ENCODE assay signal across 1 mouse cellular context in the genomic region with DNA sequence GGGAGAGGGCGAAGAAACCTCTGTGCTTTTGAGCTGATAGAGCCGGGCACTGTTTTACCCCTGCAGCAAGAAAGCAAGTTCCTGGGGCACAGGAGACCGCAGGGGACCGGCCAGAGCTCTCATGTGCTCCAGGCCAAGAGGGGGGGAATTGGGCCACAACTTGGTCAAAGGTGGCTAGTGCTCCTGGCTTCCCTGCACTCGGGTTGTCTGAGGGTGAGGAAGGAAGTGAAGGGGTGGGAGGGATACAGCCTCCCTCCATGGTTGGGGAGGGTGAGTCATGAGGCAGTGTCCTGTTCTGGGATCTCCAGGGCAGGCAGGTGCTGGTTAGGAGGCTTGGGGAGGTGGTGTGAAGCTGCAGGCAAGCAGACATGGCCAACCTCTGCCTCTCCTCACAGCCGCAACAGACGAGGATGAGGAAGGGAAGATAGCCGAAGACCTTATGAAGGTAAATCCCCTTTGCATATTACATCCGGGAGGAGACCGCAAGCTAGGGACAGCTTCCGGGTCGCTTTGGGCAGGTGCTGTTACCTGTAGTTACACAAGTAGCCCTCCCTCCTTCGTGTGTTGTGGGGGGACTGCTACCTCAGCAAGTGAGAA.
TF ChIP-seq lines count a peak whose summit lies in the region.

No protein-coding gene starts in this region.

TF ChIP-seq in C2C12, 6 proteins besides CTCF, POLR2A, EP300 and RAD21 (continued from another document):
- no peak for TF ChIP-seq USF1 (IDR thresholded peaks at IDR 0.05; ENCODE audit: low read depth)
- no peak for TF ChIP-seq CEBPB (IDR thresholded peaks at IDR 0.05; ENCODE audit: low read depth)
- no peak for TF ChIP-seq MYOD1 (IDR thresholded peaks at IDR 0.05; ENCODE audit: control insufficient read depth, insufficient read length, low read depth)
- TF ChIP-seq MYOG (IDR thresholded peaks at IDR 0.05; ENCODE audit: control insufficient read depth, extremely low read depth, insufficient read length) = no peak
- TF ChIP-seq FOSL1 (IDR thresholded peaks at IDR 0.05; ENCODE audit: insufficient read depth, low read length, poor library complexity, severe bottlenecking) = no peak
